Comparison of ENCODE assay signal across 13 mouse cellular contexts in genomic region chr10:75504234-75505129, GRCm38 (mm10). TPM values are rescaled to one million over a fixed set of nuclear protein-coding genes. Genes with fewer than 3 reads are reported as not detected.
DNase-seq lines count a peak whose midpoint lies in the region; ATAC-seq and TF ChIP-seq lines count a peak whose summit lies in the region.
"Had no signal": no experiment of that assay in that cellular context is flagged by ENCODE, and none has a peak within 500 bp of the region (broad histone marks: within the 10 kb centered on the region; RNA-seq: fewer than 3 reads in every experiment).

No protein-coding gene starts in this region.

- DNase-seq in heart, adult 18-20 months = peak; percentile 67 to 84
- DNase-seq in G1E (ENCODE audit: low spot score) = no peak
- DNase-seq in kidney, adult 11 months = no peak
- DNase-seq: layer of hippocampus, postnatal 36 days; thymus, adult 18-20 months had no signal

- H3K4me1 ChIP-seq in heart, embryonic 12.5 days (replicated peaks) = peaks cover 12% of the 10 kb centered on the region
- H3K4me1 ChIP-seq in G1E (ENCODE audit: insufficient read depth, low read depth, low read length) = peaks cover 9% of the 10 kb centered on the region; the same call in 1 of the 2 replicates
- H3K4me1 ChIP-seq: embryonic facial prominence, embryonic 13.5 days; kidney, embryonic 15.5 days; midbrain, embryonic 10.5 days had no signal

- H3K27ac ChIP-seq in heart, embryonic 12.5 days (ENCODE audit: poor library complexity, severe bottlenecking) = no peak overlapping the region
- H3K27ac ChIP-seq in macrophage = peak overlapping the region; percentile 84
- H3K27ac ChIP-seq: embryonic facial prominence, embryonic 13.5 days; kidney, embryonic 15.5 days; midbrain, embryonic 10.5 days had no signal

- no peak for TF ChIP-seq CTCF in G1E (IDR thresholded peaks at IDR 0.05; ENCODE audit: low read depth, low read length)

- no peaks in the 10 kb centered on the region for H3K79me2 ChIP-seq in macrophage (ENCODE audit: inconsistent target)

- peaks cover 41% of the 10 kb centered on the region for H3K36me3 ChIP-seq in heart, embryonic 12.5 days
- peaks cover 50% of the 10 kb centered on the region for H3K36me3 ChIP-seq in G1E (replicated peaks)
- peaks cover 22% of the 10 kb centered on the region for H3K36me3 ChIP-seq in macrophage (ENCODE audit: inconsistent target)

- no peak overlapping the region for H3K9ac ChIP-seq in heart, embryonic 12.5 days
- H3K9ac ChIP-seq: embryonic facial prominence, embryonic 13.5 days; kidney, embryonic 15.5 days had no signal

- H3K4me2 ChIP-seq in heart, embryonic 12.5 days = no peak overlapping the region
- H3K4me2 ChIP-seq: embryonic facial prominence, embryonic 13.5 days; kidney, embryonic 15.5 days had no signal

- no peak for ATAC-seq in heart, embryonic 12.5 days (ENCODE audit: insufficient number of reproducible peaks, low FRiP score)
- peak; percentile 57 for ATAC-seq in G1E (ENCODE audit: extremely low read depth, insufficient number of reproducible peaks, low FRiP score, poor library complexity, severe bottlenecking)
- ATAC-seq in granulocyte monocyte progenitor cell, adult 5-6 weeks (replicated peaks; ENCODE audit: poor library complexity, severe bottlenecking) = peak; percentile 85
- no peak for ATAC-seq in cerebellum, adult (ENCODE audit: insufficient number of reproducible peaks, low FRiP score, low TSS enrichment)
- no peak for ATAC-seq in erythroid progenitor cell, adult 5-6 weeks (replicated peaks; ENCODE audit: low FRiP score, poor library complexity, severe bottlenecking)

- H3K9me3 ChIP-seq in heart, embryonic 12.5 days (replicated peaks) = no peaks in the 10 kb centered on the region
- H3K9me3 ChIP-seq in G1E (replicated peaks) = no peaks in the 10 kb centered on the region
- H3K9me3 ChIP-seq: embryonic facial prominence, embryonic 13.5 days; kidney, embryonic 15.5 days; midbrain, embryonic 10.5 days had no signal

- H3K4me3 ChIP-seq in heart, embryonic 12.5 days = no peak overlapping the region
- H3K4me3 ChIP-seq in G1E (ENCODE audit: low read depth, low read length) (no peak overlapping the region), macrophage (ENCODE audit: inconsistent target) (no peak overlapping the region)
- H3K4me3 ChIP-seq: embryonic facial prominence, embryonic 13.5 days; kidney, embryonic 15.5 days; midbrain, embryonic 10.5 days had no signal

- H3K27me3 ChIP-seq in heart, embryonic 12.5 days (replicated peaks) = no peaks in the 10 kb centered on the region
- H3K27me3 ChIP-seq in G1E (ENCODE audit: insufficient read depth, low read length) = no peaks in the 10 kb centered on the region
- H3K27me3 ChIP-seq: embryonic facial prominence, embryonic 13.5 days; kidney, embryonic 15.5 days had no signal

- WGBS in heart, embryonic 12.5 days = 79% methylated on average over 8 of the region's 8 CpGs
- 38% methylated on average over 8 of the region's 8 CpGs for WGBS in macrophage (ENCODE audit: missing documents)

RNA-seq across cellular contexts. Expression of gene Snrpd3, which starts 12.9 kb away (rescaled TPM):
- total RNA-seq in heart, adult 18-20 months (2021) = 10 to 100 TPM; 66.2 to 80.3 TPM
- polyA plus RNA-seq in heart, embryonic 12.5 days (2016; fragmentation: Nextera tagmentation; extraction: Ambion mirVana) = 105 and 106 TPM in 2 replicates
- total RNA-seq in G1E (2014; fragmentation: Nextera tagmentation) (83.0 and 116 TPM in 2 replicates), G1E (2017) (50.9 and 51.6 TPM in 2 replicates)
- polyA plus RNA-seq in G1E (2012) (19.5 and 29.9 TPM in 2 replicates), macrophage (2018) (45.0 to 207 TPM (median 89.0 TPM) in 3 replicates)
- total RNA-seq in granulocyte monocyte progenitor cell, adult 5-6 weeks (2014; fragmentation: Nextera tagmentation) = 97.0 and 127 TPM in 2 replicates
- 74.4 and 109 TPM in 2 replicates for total RNA-seq in granulocyte monocyte progenitor cell, adult 5-6 weeks (2017)
- total RNA-seq in macrophage (2018; cell fraction: chromatin; rRNA removed) = 10 to 100 TPM in 21 of 26 experiments, 1 to 10 TPM in 5; 3.9 to 35.1 (median 20.3) TPM
- total RNA-seq in macrophage (2018; cell fraction: cytosol; rRNA removed) = 10 to 100 TPM; 35.0 to 99.6 (median 53.8) TPM
- total RNA-seq in macrophage (2018; cell fraction: nucleus; rRNA removed) = 10 to 100 TPM in 22 of 26 experiments, 1 to 10 TPM in 4; 4.7 to 28.4 (median 15.9) TPM
- total RNA-seq in erythroid progenitor cell, adult 5-6 weeks (2015; ENCODE audit: low replicate concordance) = 14.3 and 49.7 TPM in 2 replicates
- total RNA-seq in erythroid progenitor cell, adult 5-6 weeks (2017; ENCODE audit: low replicate concordance) = 16.3 and 42.9 TPM in 2 replicates

RNA-seq across cellular contexts. Expression of gene Gucd1, which starts 13.3 kb away (rescaled TPM):
- 10 to 100 TPM; 33.0 to 36.8 TPM for total RNA-seq in heart, adult 18-20 months (2021)
- 26.8 and 27.9 TPM in 2 replicates for polyA plus RNA-seq in heart, embryonic 12.5 days (2016; fragmentation: Nextera tagmentation; extraction: Ambion mirVana)
- total RNA-seq in G1E (2014; fragmentation: Nextera tagmentation) (17.0 and 26.1 TPM in 2 replicates), G1E (2017) (41.7 and 48.6 TPM in 2 replicates)
- polyA plus RNA-seq in G1E (2012) (14.5 and 15.8 TPM in 2 replicates), macrophage (2018) (11.2 to 15.3 TPM (median 12.4 TPM) in 3 replicates)
- total RNA-seq in granulocyte monocyte progenitor cell, adult 5-6 weeks (2014; fragmentation: Nextera tagmentation) = 11.8 and 20.1 TPM in 2 replicates
- total RNA-seq in granulocyte monocyte progenitor cell, adult 5-6 weeks (2017) = 11.8 and 15.4 TPM in 2 replicates
- total RNA-seq in macrophage (2018; cell fraction: chromatin; rRNA removed) = 10 to 100 TPM; 19.8 to 80.0 (median 35.9) TPM
- 10 to 100 TPM; 15.9 to 39.8 (median 19.8) TPM for total RNA-seq in macrophage (2018; cell fraction: cytosol; rRNA removed)
- 10 to 100 TPM; 20.8 to 63.6 (median 30.7) TPM for total RNA-seq in macrophage (2018; cell fraction: nucleus; rRNA removed)
- total RNA-seq in erythroid progenitor cell, adult 5-6 weeks (2015; ENCODE audit: low replicate concordance) = 71.7 and 89.7 TPM in 2 replicates
- total RNA-seq in erythroid progenitor cell, adult 5-6 weeks (2017; ENCODE audit: low replicate concordance) = 90.9 and 159 TPM in 2 replicates

RNA-seq across cellular contexts. Expression of gene Lrrc75b, which starts 55.6 kb away (rescaled TPM):
- total RNA-seq in heart, adult 18-20 months (2021) = 1 to 10 TPM in 1 of 2 experiments, under 1 TPM in 1; 0.67 to 1.1 TPM
- polyA plus RNA-seq in heart, embryonic 12.5 days (2016; fragmentation: Nextera tagmentation; extraction: Ambion mirVana) = 1.4 and 1.6 TPM in 2 replicates
- total RNA-seq in G1E (2014; fragmentation: Nextera tagmentation) = not detected in 2 replicates
- total RNA-seq in G1E (2017) = 0.05 and 0.06 TPM in 2 replicates
- not detected in 2 replicates for polyA plus RNA-seq in G1E (2012)
- not detected in 2 replicates for total RNA-seq in granulocyte monocyte progenitor cell, adult 5-6 weeks (2014; fragmentation: Nextera tagmentation)
- total RNA-seq in granulocyte monocyte progenitor cell, adult 5-6 weeks (2017) = not detected in 2 replicates
- under 1 TPM in 1 of 26 experiments, not detected in 25; 0.13 TPM for total RNA-seq in macrophage (2018; cell fraction: chromatin; rRNA removed)
- not detected for total RNA-seq in macrophage (2018; cell fraction: cytosol; rRNA removed)
- under 1 TPM in 1 of 26 experiments, not detected in 25; 0.21 TPM for total RNA-seq in macrophage (2018; cell fraction: nucleus; rRNA removed)
- polyA plus RNA-seq in macrophage (2018) = not detected in 3 replicates
- total RNA-seq in erythroid progenitor cell, adult 5-6 weeks (2015; ENCODE audit: low replicate concordance) = not detected in 2 replicates
- total RNA-seq in erythroid progenitor cell, adult 5-6 weeks (2017; ENCODE audit: low replicate concordance) = not detected in 2 replicates

RNA-seq across cellular contexts. Expression of gene Ggt1, which starts 56.9 kb away (rescaled TPM):
- under 1 TPM in 1 of 2 experiments, not detected in 1; 0.54 TPM for total RNA-seq in heart, adult 18-20 months (2021)
- polyA plus RNA-seq in heart, embryonic 12.5 days (2016; fragmentation: Nextera tagmentation; extraction: Ambion mirVana) = 0.34 and 0.49 TPM in 2 replicates
- not detected in 2 replicates for total RNA-seq in G1E (2014; fragmentation: Nextera tagmentation)
- not detected in 2 replicates for total RNA-seq in G1E (2017)
- polyA plus RNA-seq in G1E (2012) = 0.12 TPM in 1 of 2 replicates, not detected in the other
- total RNA-seq in granulocyte monocyte progenitor cell, adult 5-6 weeks (2014; fragmentation: Nextera tagmentation) = 1.7 TPM in 1 of 2 replicates, not detected in the other
- 1.7 TPM in 1 of 2 replicates, not detected in the other for total RNA-seq in granulocyte monocyte progenitor cell, adult 5-6 weeks (2017)
- total RNA-seq in macrophage (2018; cell fraction: chromatin; rRNA removed) = not detected
- not detected for total RNA-seq in macrophage (2018; cell fraction: cytosol; rRNA removed)
- total RNA-seq in macrophage (2018; cell fraction: nucleus; rRNA removed) = not detected
- polyA plus RNA-seq in macrophage (2018) = not detected in 3 replicates
- not detected in 2 replicates for total RNA-seq in erythroid progenitor cell, adult 5-6 weeks (2015; ENCODE audit: low replicate concordance)
- not detected in 2 replicates for total RNA-seq in erythroid progenitor cell, adult 5-6 weeks (2017; ENCODE audit: low replicate concordance)

Comparison
In these comparisons a context has a peak if more than half of its experiments do, and no peak if none do; other contexts are left out.
1. DNase-seq: peak in heart, adult 18-20 months (2 of 2); none in G1E (single experiment) and kidney, adult 11 months (single experiment).
2. ATAC-seq: peak in G1E (single experiment) and granulocyte monocyte progenitor cell, adult 5-6 weeks (single experiment); none in heart, embryonic 12.5 days (single experiment), cerebellum, adult (single experiment) and erythroid progenitor cell, adult 5-6 weeks (single experiment).